Mouse (Mus musculus) activated CD4-positive, CD25-positive, alpha-beta regulatory T cell, adult 4 months (primary cell): ENCODE measurements at regions not wholly inside any gene's neighbourhood (a gene's known extent, or its start where the extent isn't known, plus 50 kb on each side); places are given as distances from the start of the nearest gene placed in this dataset.

Source experiments
- ATAC-seq: one replicate; pipeline ENCODE4 v1.8.0; 2017

GRCm38 (mm10) chr12:86579716-86580115 lies 98.8 kb upstream of the Vash1 start:
- ATAC-seq: no peak

GRCm38 (mm10) chr12:86580132-86580718 lies 98.3 kb upstream of the Vash1 start:
- ATAC-seq: no peak

- no peak for ATAC-seq
Observed at GRCm38 (mm10) chr12:86582076-86582475, 96.4 kb upstream of the Vash1 start.

- ATAC-seq: no peak
Observed at GRCm38 (mm10) chr12:86588010-86588409, 90.5 kb upstream of the Vash1 start.

GRCm38 (mm10) chr12:86592509-86592908 lies 86.0 kb upstream of the Vash1 start:
- ATAC-seq: peak; percentile 83

GRCm38 (mm10) chr12:86594647-86595046 lies 83.9 kb upstream of the Vash1 start:
- no peak for ATAC-seq

- ATAC-seq: no peak
Observed at GRCm38 (mm10) chr12:86600041-86600440, 78.5 kb upstream of the Vash1 start.

- no peak for ATAC-seq
Observed at GRCm38 (mm10) chr12:86603521-86603920, 75.0 kb upstream of the Vash1 start.

- no peak for ATAC-seq
Observed at GRCm38 (mm10) chr12:86612431-86613040, 66.0 kb upstream of the Vash1 start.

- ATAC-seq: no peak
Observed at GRCm38 (mm10) chr12:86614156-86614555, 64.3 kb upstream of the Vash1 start.

GRCm38 (mm10) chr12:86616327-86616726 lies 62.2 kb upstream of the Vash1 start:
- no peak for ATAC-seq

GRCm38 (mm10) chr12:86624195-86624594 lies 54.3 kb upstream of the Vash1 start:
- no peak for ATAC-seq

GRCm38 (mm10) chr12:86626684-86627083 lies 51.8 kb upstream of the Vash1 start:
- no peak for ATAC-seq

- no peak for ATAC-seq
Observed at GRCm38 (mm10) chr12:86628050-86628782, 50.3 kb upstream of the Vash1 start.
